Mouse (Mus musculus): ENCODE results near the gene Lyz1.

DNA sequence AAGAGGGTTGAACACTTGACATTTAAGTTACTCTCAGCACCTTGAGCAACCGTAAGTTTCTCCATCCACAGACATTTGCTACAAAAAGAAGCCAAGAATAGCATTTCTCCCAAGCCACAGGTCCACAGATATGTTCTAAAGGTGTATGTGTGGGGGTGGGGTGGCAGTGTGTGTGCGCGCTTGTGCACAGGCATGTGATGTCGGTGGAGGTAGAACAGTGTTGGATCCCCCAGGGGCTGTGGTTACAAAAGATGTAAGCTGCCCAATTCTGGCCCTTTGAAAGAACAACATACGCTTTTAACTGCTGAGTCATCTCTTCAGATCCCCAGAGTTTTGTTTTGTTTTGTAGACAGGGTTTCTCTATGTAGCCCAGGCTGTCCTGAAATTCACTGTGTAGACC, 30.0 kb upstream of the Lyz1 start:
- TF ChIP-seq CTCF (IDR thresholded peaks at IDR 0.05; ENCODE audit: borderline replicate concordance, extremely low read depth, insufficient read depth, insufficient read length) (no peak), POLR2A (IDR thresholded peaks at IDR 0.05; ENCODE audit: borderline replicate concordance, extremely low read depth, insufficient read depth, insufficient read length, poor library complexity, severe bottlenecking) (no peak)

Data from brain, embryonic 14.5 days (tissue).